In genomic region chr6:25260559-25260958, GRCm38 (mm10) we compare ENCODE assay signal across 20 mouse cellular contexts.
"Had no signal": no experiment of that assay in that cellular context is flagged by ENCODE, and none has a peak within 500 bp of the region (broad histone marks: within the 10 kb centered on the region; RNA-seq: fewer than 3 reads in every experiment).

No protein-coding gene starts in this region.

- H3K4me1 ChIP-seq: limb, embryonic 12.5 days; liver, embryonic 13.5 days; lung, embryonic 15.5 days; megakaryocyte, embryonic 14.5 days; midbrain, embryonic 15.5 days; neural tube, embryonic 13.5 days had no signal

- H3K4me3 ChIP-seq: limb, embryonic 12.5 days; liver, embryonic 13.5 days; lung, embryonic 15.5 days; megakaryocyte, embryonic 14.5 days; midbrain, embryonic 15.5 days; neural tube, embryonic 13.5 days had no signal

- H3K9ac ChIP-seq: limb, embryonic 12.5 days; liver, embryonic 13.5 days; liver, postnatal 0 days; lung, embryonic 15.5 days; midbrain, embryonic 15.5 days; neural tube, embryonic 13.5 days had no signal

- H3K27ac ChIP-seq: limb, embryonic 12.5 days; liver, embryonic 13.5 days; lung, embryonic 15.5 days; macrophage; midbrain, embryonic 15.5 days; neural tube, embryonic 13.5 days; stomach, postnatal 0 days had no signal

- H3K9me3 ChIP-seq: limb, embryonic 12.5 days; liver, embryonic 13.5 days; lung, embryonic 15.5 days; megakaryocyte, embryonic 14.5 days; midbrain, embryonic 15.5 days; neural tube, embryonic 13.5 days had no signal

- H3K36me3 ChIP-seq: limb, embryonic 12.5 days; liver, embryonic 13.5 days; lung, embryonic 15.5 days; midbrain, embryonic 15.5 days; neural tube, embryonic 13.5 days had no signal

- DNase-seq: kidney, adult 11 months; kidney, adult 9 months; kidney, postnatal 10 days; kidney, postnatal 4 days; liver; liver, embryonic 13.5 days; liver, postnatal 0 days; lung, postnatal 14 days; retina, postnatal 1 day; right cerebral cortex, postnatal 14 days; thymus, adult 18-20 months; thymus, postnatal 14 days had no signal

- H3K27me3 ChIP-seq: limb, embryonic 12.5 days; liver, embryonic 13.5 days; lung, embryonic 15.5 days; megakaryocyte, embryonic 14.5 days; midbrain, embryonic 15.5 days; neural tube, embryonic 13.5 days had no signal

- H3K4me2 ChIP-seq: limb, embryonic 12.5 days; liver, embryonic 13.5 days; lung, embryonic 15.5 days; midbrain, embryonic 11.5 days; midbrain, embryonic 15.5 days; neural tube, embryonic 13.5 days had no signal

- ATAC-seq: liver, postnatal 0 days; midbrain, embryonic 15.5 days had no signal
